Mouse (Mus musculus) bone marrow macrophage, adult 2 months (primary cell): ENCODE measurements around the gene Gm45213. TPM values are rescaled to one million over a fixed set of nuclear protein-coding genes. Genes with fewer than 3 reads are reported as not detected.

Source experiments
- H3K27ac ChIP-seq: 2 replicates; pipeline ENCODE4 v1.5.1; 2012; ENCODE audit warnings: low read depth, low read length; ENCODE audit not compliant: insufficient read depth
- H3K4me1 ChIP-seq: 2 replicates; pipeline ENCODE4 v1.6.1; 2012; ENCODE audit warnings: low read length; ENCODE audit not compliant: control insufficient read depth, insufficient read depth
- H3K4me3 ChIP-seq: 2 replicates; pipeline ENCODE4 v1.5.1; 2012; ENCODE audit warnings: mild to moderate bottlenecking, low read length, moderate library complexity; ENCODE audit not compliant: insufficient read depth
- CTCF ChIP-seq: IDR thresholded peaks from 2 replicates; pipeline ENCODE4 v1.5.1; 2012; ENCODE audit warnings: low read depth, mild to moderate bottlenecking, low read length, moderate library complexity
- POLR2A ChIP-seq: IDR thresholded peaks from 2 replicates; pipeline ENCODE4 v1.6.1; 2012; ENCODE audit warnings: mild to moderate bottlenecking, low read depth, low read length, borderline replicate concordance
- polyA plus RNA-seq: library from polyadenylated mRNA; stranded (reverse); fragments of >200 nt; gene quantifications from 2 replicates; pipeline ENCODE4 v1.2.4, GENCODE M21; 2012; ENCODE audit not compliant: missing spikeins, insufficient read depth, insufficient read length

Gm45213 gene
- polyA plus RNA-seq, 1 experiment: not detected

- Histone ChIP-seq H3K4me3 (no peak overlapping the region), H3K4me1 (peaks cover 7% of the 10 kb centered on the region), H3K27ac (no peak overlapping the region)
- TF ChIP-seq CTCF (no peak), POLR2A (no peak)
Observed at GRCm38 (mm10) chr7:66083757-66084156, 40.4 kb downstream of the Gm45213 start.

- no peak overlapping the region for H3K4me3 ChIP-seq
- H3K4me1 ChIP-seq: peaks cover 7% of the 10 kb centered on the region
- TF ChIP-seq POLR2A: no peak
- no peak for TF ChIP-seq CTCF
- H3K27ac ChIP-seq: no peak overlapping the region
Observed at GRCm38 (mm10) chr7:66084546-66084945, 41.1 kb downstream of the Gm45213 start.

DNA sequence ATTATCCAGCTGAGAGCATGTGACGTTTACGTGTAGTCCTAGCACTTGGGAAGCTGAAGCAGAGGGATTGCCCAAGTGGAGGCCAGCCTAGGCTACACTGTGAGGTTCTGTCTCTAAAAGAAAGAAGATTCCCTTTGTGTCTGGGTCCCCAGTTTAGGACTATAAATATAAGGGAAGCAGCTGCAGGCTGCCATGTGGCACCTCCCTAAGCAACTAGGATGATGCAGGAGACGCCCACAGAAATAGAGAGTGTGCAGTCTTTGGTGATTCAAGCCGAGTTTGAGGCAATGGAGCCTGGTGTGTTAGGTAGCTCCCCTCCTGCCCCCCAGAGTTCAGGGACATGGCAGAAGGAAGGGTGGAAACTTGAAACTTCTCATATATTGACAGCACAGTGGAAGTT is 44.2 kb downstream of the Gm45213 start:
- no peak for TF ChIP-seq POLR2A
- TF ChIP-seq CTCF: no peak
- Histone ChIP-seq H3K4me1 (no peaks in the 10 kb centered on the region), H3K4me3 (no peak overlapping the region), H3K27ac (no peak overlapping the region)

- no peak overlapping the region for H3K4me3 ChIP-seq
- H3K27ac ChIP-seq: no peak overlapping the region
- no peaks in the 10 kb centered on the region for H3K4me1 ChIP-seq
- no peak for TF ChIP-seq POLR2A
- TF ChIP-seq CTCF: no peak
Observed at GRCm38 (mm10) chr7:66088077-66088476, 44.7 kb downstream of the Gm45213 start.

GRCm38 (mm10) chr7:66090676-66091190 is 47.3 kb downstream of the Gm45213 start:
- no peak overlapping the region for H3K4me3 ChIP-seq
- no peaks in the 10 kb centered on the region for H3K4me1 ChIP-seq
- TF ChIP-seq POLR2A (no peak), CTCF (no peak)
- H3K27ac ChIP-seq: no peak overlapping the region

DNA sequence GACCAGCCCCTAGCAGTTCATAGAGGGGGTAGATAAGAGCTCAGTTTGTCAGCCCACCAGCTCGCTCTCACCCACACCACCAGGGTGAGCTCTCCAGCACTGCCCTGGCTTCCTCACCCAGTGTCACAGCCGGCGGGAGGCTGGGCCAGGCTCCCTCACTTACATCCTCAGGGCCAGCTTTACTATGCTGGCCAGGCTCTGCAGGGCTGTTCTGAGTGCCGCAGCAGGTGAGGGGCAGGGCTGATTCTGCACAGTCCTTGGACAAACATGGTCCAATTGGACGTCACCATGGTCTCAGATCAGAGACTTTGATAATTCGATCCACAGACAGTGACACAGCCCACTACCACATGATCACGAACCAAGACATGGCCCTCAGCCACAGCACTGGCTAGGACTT is 48.2 kb downstream of the Gm45213 start:
- Histone ChIP-seq H3K4me3 (no peak overlapping the region), H3K4me1 (no peaks in the 10 kb centered on the region), H3K27ac (no peak overlapping the region)
- TF ChIP-seq CTCF: no peak
- TF ChIP-seq POLR2A: no peak

- Histone ChIP-seq H3K4me3 (no peak overlapping the region), H3K27ac (no peak overlapping the region), H3K4me1 (no peaks in the 10 kb centered on the region)
- TF ChIP-seq POLR2A (no peak), CTCF (no peak)
Observed at GRCm38 (mm10) chr7:66092656-66093055, 49.3 kb downstream of the Gm45213 start.

DNA sequence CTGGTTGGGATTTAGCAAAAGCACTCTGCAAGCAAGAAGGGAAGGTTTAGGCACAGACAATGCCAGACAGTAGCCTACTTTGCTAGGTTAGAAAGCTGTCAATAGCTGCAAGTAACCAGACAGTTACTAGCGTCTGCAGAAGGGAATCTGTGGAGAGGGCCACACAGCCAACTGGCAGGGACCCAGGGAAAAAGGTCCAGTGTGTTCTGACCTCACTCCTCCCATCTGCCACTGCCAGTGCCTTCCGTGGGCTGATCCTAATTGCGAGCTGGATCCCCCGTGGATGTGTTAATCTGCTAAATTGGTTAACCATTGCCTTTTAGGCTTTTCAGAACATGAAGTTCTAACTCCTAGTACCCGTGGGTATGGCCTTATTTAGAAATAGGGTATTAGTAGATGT is 50.7 kb downstream of the Gm45213 start:
- Histone ChIP-seq H3K27ac (no peak overlapping the region), H3K4me1 (no peaks in the 10 kb centered on the region), H3K4me3 (no peak overlapping the region)
- TF ChIP-seq CTCF: no peak
- no peak for TF ChIP-seq POLR2A

DNA sequence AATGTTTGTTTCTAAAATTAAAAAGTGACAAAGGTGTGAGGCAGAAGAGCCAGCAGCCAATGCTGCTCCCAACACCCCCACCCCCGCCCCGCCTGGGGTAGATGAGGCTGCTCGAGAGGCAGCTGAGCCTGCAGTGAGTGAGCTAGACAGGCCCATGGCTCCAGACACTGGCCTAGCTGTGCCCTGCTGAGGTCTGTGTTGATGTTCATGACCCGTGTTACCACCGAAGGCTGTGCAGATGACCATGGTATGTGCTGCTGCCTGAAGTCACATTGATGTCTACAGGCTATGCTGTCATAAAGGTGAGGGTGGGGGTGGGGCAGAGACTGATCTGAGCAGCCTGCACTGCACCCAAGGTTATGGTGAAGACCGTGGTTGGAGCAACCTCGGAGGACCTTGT is 55.4 kb downstream of the Gm45213 start:
- H3K27ac ChIP-seq: no peak overlapping the region
- no peak overlapping the region for H3K4me3 ChIP-seq
- H3K4me1 ChIP-seq: no peaks in the 10 kb centered on the region
- TF ChIP-seq CTCF: no peak
- TF ChIP-seq POLR2A: no peak

- Histone ChIP-seq H3K4me3 (no peak overlapping the region), H3K27ac (no peak overlapping the region), H3K4me1 (peaks cover 4% of the 10 kb centered on the region)
- no peak for TF ChIP-seq POLR2A
- TF ChIP-seq CTCF: no peak
Observed at GRCm38 (mm10) chr7:66101866-66102265, 58.5 kb downstream of the Gm45213 start.

DNA sequence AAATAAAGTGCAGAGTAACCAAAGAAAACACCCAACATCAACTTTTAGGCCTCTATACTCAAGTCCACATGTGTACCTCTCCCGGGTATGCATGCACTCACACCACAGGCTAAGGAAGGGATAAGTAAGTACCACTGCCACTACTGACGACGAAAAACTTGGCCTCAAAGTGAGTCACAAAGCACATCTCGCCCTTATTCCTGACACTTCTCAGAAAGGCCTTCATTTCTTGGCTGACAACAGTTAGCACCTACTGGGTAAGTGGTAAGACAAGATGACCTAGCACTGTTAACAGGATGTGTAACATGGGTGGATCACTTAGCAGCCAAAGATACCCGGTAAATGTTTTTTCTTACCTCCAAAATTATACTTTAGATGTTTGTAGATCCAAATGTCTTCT is 61.1 kb downstream of the Gm45213 start:
- Histone ChIP-seq H3K27ac (no peak overlapping the region), H3K4me1 (peaks cover 4% of the 10 kb centered on the region)

More for the DNA sequence above, 61.1 kb downstream of the Gm45213 start:
- no peak for TF ChIP-seq CTCF
- TF ChIP-seq POLR2A: no peak
- no peak overlapping the region for H3K4me3 ChIP-seq
